Comparison of ENCODE assay signal across 9 mouse cellular contexts in genomic region chr16:4717866-4718265, GRCm38 (mm10). TPM values are rescaled to one million over a fixed set of nuclear protein-coding genes. Genes with fewer than 3 reads are reported as not detected.
DNase-seq lines count a peak whose midpoint lies in the region; ATAC-seq and TF ChIP-seq lines count a peak whose summit lies in the region.
"Had no signal": no experiment of that assay in that cellular context is flagged by ENCODE, and none has a peak within 500 bp of the region (broad histone marks: within the 10 kb centered on the region; RNA-seq: fewer than 3 reads in every experiment).

No protein-coding gene starts in this region.

- no peak for ATAC-seq in heart, embryonic 16.5 days (replicated peaks; ENCODE audit: extremely low read depth, insufficient read depth, low FRiP score)
- no peak for ATAC-seq in hindbrain, embryonic 16.5 days
- no peak for ATAC-seq in midbrain, embryonic 14.5 days (ENCODE audit: low FRiP score, low TSS enrichment)
- no peak for ATAC-seq in erythroid progenitor cell, adult 5-6 weeks (replicated peaks; ENCODE audit: low FRiP score, poor library complexity, severe bottlenecking)

- TF ChIP-seq POLR2A in bone marrow macrophage, adult 2 months (IDR thresholded peaks at IDR 0.05; ENCODE audit: borderline replicate concordance, low read depth, low read length): no peak

- 69% methylated on average over 3 of the region's 3 CpGs for WGBS in heart, embryonic 16.5 days
- WGBS in hindbrain, embryonic 16.5 days: 70% methylated on average over 3 of the region's 3 CpGs
- 70% methylated on average over 3 of the region's 3 CpGs for WGBS in midbrain, embryonic 14.5 days

- 0 out of 2 replicates have a peak, but pooled peaks cover 3% of the 10 kb centered on the region for H3K36me3 ChIP-seq in heart, embryonic 16.5 days (ENCODE audit: control insufficient read depth, insufficient read depth)
- H3K36me3 ChIP-seq in hindbrain, embryonic 16.5 days (ENCODE audit: control insufficient read depth, insufficient read depth, low read length): 0 out of 2 replicates have a peak, but pooled peaks cover 3% of the 10 kb centered on the region
- H3K36me3 ChIP-seq in midbrain, embryonic 14.5 days (ENCODE audit: control insufficient read depth, insufficient read depth, low read length): peaks cover 31% of the 10 kb centered on the region

- H3K27me3 ChIP-seq in heart, embryonic 16.5 days (ENCODE audit: control insufficient read depth, insufficient read depth, low read length): no peaks in the 10 kb centered on the region
- H3K27me3 ChIP-seq in hindbrain, embryonic 16.5 days (replicated peaks; ENCODE audit: control insufficient read depth, insufficient read depth, low read length): no peaks in the 10 kb centered on the region
- H3K27me3 ChIP-seq in midbrain, embryonic 14.5 days (ENCODE audit: control insufficient read depth, insufficient read depth, low read length): no peaks in the 10 kb centered on the region

- no peaks in the 10 kb centered on the region for H3K4me1 ChIP-seq in heart, embryonic 16.5 days (ENCODE audit: control insufficient read depth, insufficient read depth, low read length)
- H3K4me1 ChIP-seq in bone marrow macrophage, adult 2 months (ENCODE audit: control insufficient read depth, insufficient read depth, low read length): peaks cover 7% of the 10 kb centered on the region
- H3K4me1 ChIP-seq in hindbrain, embryonic 16.5 days (ENCODE audit: control insufficient read depth, insufficient read depth, low read depth, low read length): peaks cover 2% of the 10 kb centered on the region; the same call in 1 of the 2 replicates
- peaks cover 10% of the 10 kb centered on the region for H3K4me1 ChIP-seq in midbrain, embryonic 14.5 days (ENCODE audit: control insufficient read depth, insufficient read depth, low read length)

- no peak for TF ChIP-seq CTCF in bone marrow macrophage, adult 2 months (IDR thresholded peaks at IDR 0.05; ENCODE audit: low read depth, low read length)

- no peak overlapping the region for H3K9ac ChIP-seq in heart, embryonic 16.5 days (ENCODE audit: low read length)
- H3K9ac ChIP-seq in hindbrain, embryonic 16.5 days (ENCODE audit: low read depth, low read length): no peak overlapping the region
- no peak overlapping the region; the same call in 1 of the 2 replicates for H3K9ac ChIP-seq in midbrain, embryonic 14.5 days (replicated peaks; ENCODE audit: low read length)

- H3K27ac ChIP-seq in heart, embryonic 16.5 days (ENCODE audit: low read length): no peak overlapping the region
- no peak overlapping the region for H3K27ac ChIP-seq in bone marrow macrophage, adult 2 months (ENCODE audit: insufficient read depth, low read depth, low read length)
- H3K27ac ChIP-seq in hindbrain, embryonic 16.5 days (ENCODE audit: low read depth, low read length): no peak overlapping the region
- H3K27ac ChIP-seq in midbrain, embryonic 14.5 days (replicated peaks; ENCODE audit: low read depth, low read length): no peak overlapping the region

- H3K9me3 ChIP-seq in heart, embryonic 16.5 days (replicated peaks; ENCODE audit: control insufficient read depth, low read length): no peaks in the 10 kb centered on the region
- no peaks in the 10 kb centered on the region for H3K9me3 ChIP-seq in hindbrain, embryonic 16.5 days (ENCODE audit: control insufficient read depth, low read length)
- H3K9me3 ChIP-seq in midbrain, embryonic 14.5 days (ENCODE audit: control insufficient read depth, low read length): no peaks in the 10 kb centered on the region

- H3K4me2 ChIP-seq in heart, embryonic 16.5 days (ENCODE audit: low read depth, low read length): peak overlapping the region; percentile 69
- peak overlapping the region; percentile 58 for H3K4me2 ChIP-seq in hindbrain, embryonic 16.5 days (ENCODE audit: low read length)
- H3K4me2 ChIP-seq in midbrain, embryonic 14.5 days (ENCODE audit: low read length): peak overlapping the region; percentile 65

- peak overlapping the region; percentile 65 for H3K4me3 ChIP-seq in heart, embryonic 16.5 days (ENCODE audit: low read length)
- H3K4me3 ChIP-seq in bone marrow macrophage, adult 2 months (ENCODE audit: insufficient read depth, low read length): peak overlapping the region; percentile 71; the same call in 1 of the 2 replicates
- peak overlapping the region; percentile 61 for H3K4me3 ChIP-seq in hindbrain, embryonic 16.5 days (ENCODE audit: low read length)
- peak overlapping the region; percentile 66 for H3K4me3 ChIP-seq in midbrain, embryonic 14.5 days (replicated peaks; ENCODE audit: low read depth, low read length)

- no peak for DNase-seq in heart, postnatal 36 days
- no peak for DNase-seq in midbrain, embryonic 14.5 days
- no peak for DNase-seq in natural killer cell, adult 2 months (ENCODE audit: low spot score in 2 of 2)
- no peak for DNase-seq in gastrocnemius, adult 8-10 months (ENCODE audit: low spot score in 2 of 2)
- DNase-seq: cerebellum, adult 11 months had no signal

- intact Hi-C loops in heart, postnatal 36 days (cut with DNase I): no loop called here

RNA-seq across cellular contexts. Expression of gene Nmral1, which starts 1.3 kb away (rescaled TPM):
- 29.7 and 29.9 TPM in 2 replicates for polyA plus RNA-seq in heart, embryonic 16.5 days (2015; fragmentation: Nextera tagmentation; extraction: Ambion mirVana)
- 1 to 10 TPM; 2.8 to 3.4 TPM for total RNA-seq in heart, postnatal 36 days (2021)
- 16.0 and 18.7 TPM in 2 replicates for polyA plus RNA-seq in bone marrow macrophage, adult 2 months (2012; ENCODE audit: insufficient read depth, insufficient read length, missing spikeins)
- 53.7 and 58.2 TPM in 2 replicates for polyA plus RNA-seq in hindbrain, embryonic 16.5 days (2015; fragmentation: Nextera tagmentation; extraction: Ambion mirVana)
- 80.9 and 91.4 TPM in 2 replicates for polyA plus RNA-seq in midbrain, embryonic 14.5 days (2014; fragmentation: Nextera tagmentation; extraction: Ambion mirVana)
- total RNA-seq in gastrocnemius, adult 8-10 months (2022): 1 to 10 TPM; 1.9 to 3.3 (median 2.8) TPM
- total RNA-seq in erythroid progenitor cell, adult 5-6 weeks (2015; ENCODE audit: low replicate concordance): 22.2 and 37.8 TPM in 2 replicates
- total RNA-seq in erythroid progenitor cell, adult 5-6 weeks (2017; ENCODE audit: low replicate concordance): 24.3 and 41.7 TPM in 2 replicates

RNA-seq across cellular contexts. Expression of gene Hmox2, which starts 8.3 kb away (rescaled TPM):
- polyA plus RNA-seq in heart, embryonic 16.5 days (2015; fragmentation: Nextera tagmentation; extraction: Ambion mirVana): 98.1 and 101 TPM in 2 replicates
- 10 to 100 TPM; 72.2 to 88.2 TPM for total RNA-seq in heart, postnatal 36 days (2021)
- polyA plus RNA-seq in bone marrow macrophage, adult 2 months (2012; ENCODE audit: insufficient read depth, insufficient read length, missing spikeins): 230 and 252 TPM in 2 replicates
- 107 and 121 TPM in 2 replicates for polyA plus RNA-seq in hindbrain, embryonic 16.5 days (2015; fragmentation: Nextera tagmentation; extraction: Ambion mirVana)
- polyA plus RNA-seq in midbrain, embryonic 14.5 days (2014; fragmentation: Nextera tagmentation; extraction: Ambion mirVana): 91.6 and 96.4 TPM in 2 replicates
- total RNA-seq in gastrocnemius, adult 8-10 months (2022): 10 to 100 TPM; 38.6 to 42.3 (median 41.9) TPM
- 10.1 and 13.0 TPM in 2 replicates for total RNA-seq in erythroid progenitor cell, adult 5-6 weeks (2015; ENCODE audit: low replicate concordance)
- 8.5 and 13.0 TPM in 2 replicates for total RNA-seq in erythroid progenitor cell, adult 5-6 weeks (2017; ENCODE audit: low replicate concordance)

RNA-seq across cellular contexts. Expression of gene Coro7, which starts 38.3 kb away (rescaled TPM):
- polyA plus RNA-seq in heart, embryonic 16.5 days (2015; fragmentation: Nextera tagmentation; extraction: Ambion mirVana): 13.7 TPM in 2 replicates
- 10 to 100 TPM; 13.0 to 13.7 TPM for total RNA-seq in heart, postnatal 36 days (2021)
- 110 and 115 TPM in 2 replicates for polyA plus RNA-seq in bone marrow macrophage, adult 2 months (2012; ENCODE audit: insufficient read depth, insufficient read length, missing spikeins)
- 32.1 and 36.6 TPM in 2 replicates for polyA plus RNA-seq in hindbrain, embryonic 16.5 days (2015; fragmentation: Nextera tagmentation; extraction: Ambion mirVana)
- polyA plus RNA-seq in midbrain, embryonic 14.5 days (2014; fragmentation: Nextera tagmentation; extraction: Ambion mirVana): 23.3 and 25.7 TPM in 2 replicates
- total RNA-seq in gastrocnemius, adult 8-10 months (2022): 10 to 100 TPM; 11.7 to 15.1 (median 14.0) TPM
- total RNA-seq in erythroid progenitor cell, adult 5-6 weeks (2015; ENCODE audit: low replicate concordance): 19.8 and 36.5 TPM in 2 replicates
- 7.3 and 14.8 TPM in 2 replicates for total RNA-seq in erythroid progenitor cell, adult 5-6 weeks (2017; ENCODE audit: low replicate concordance)
